Mouse (Mus musculus): Measurements from ENCODE around the gene Tmem43. TPM values are rescaled to one million over a fixed set of nuclear protein-coding genes. Genes with fewer than 3 reads are reported as not detected.

Tmem43 gene
- polyA plus RNA-seq, 1 experiment = 27.5 TPM

DNA sequence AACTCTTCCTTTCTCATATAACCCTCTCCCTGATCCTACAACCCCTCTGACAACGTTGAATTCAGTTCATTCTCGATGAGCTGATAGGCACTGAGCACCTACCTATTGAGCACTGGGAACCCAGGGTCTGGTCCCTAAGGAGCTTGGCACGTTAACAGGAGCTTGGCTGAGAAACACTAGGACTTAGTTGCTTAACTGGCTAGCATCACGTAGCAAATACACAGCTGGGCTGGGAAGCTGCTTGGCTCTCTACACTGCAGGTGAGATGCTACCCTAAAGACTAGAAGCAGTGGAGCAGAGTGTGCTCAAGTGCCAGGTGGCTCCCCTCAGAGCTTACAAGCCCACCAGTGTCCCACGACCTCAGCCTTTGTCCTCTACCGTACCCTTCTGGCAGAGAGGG, 59.2 kb downstream of the Tmem43 start:
- H3K36me3 ChIP-seq (ENCODE audit: control insufficient read depth, insufficient read depth, low read length) = no peaks in the 10 kb centered on the region
- no peaks in the 10 kb centered on the region for H3K27me3 ChIP-seq (replicated peaks; ENCODE audit: control insufficient read depth, insufficient read depth, low read length)
- TF ChIP-seq CTCF (conservative IDR thresholded peaks at IDR 0.05; ENCODE audit: insufficient read depth, insufficient read length, low read depth, low read length) (no peak), POLR2A (IDR thresholded peaks at IDR 0.05; ENCODE audit: low read depth, low read length) (no peak)
- DNase-seq = peak; percentile 33
- WGBS = 50% methylated on average over 6 of the region's 6 CpGs
- H3K4me1 ChIP-seq (ENCODE audit: control insufficient read depth, insufficient read depth, low read length) = peaks cover 18% of the 10 kb centered on the region
- no peak overlapping the region for H3K4me3 ChIP-seq (ENCODE audit: insufficient read depth, low read depth, low read length)
- H3K27ac ChIP-seq (ENCODE audit: insufficient read depth, low read depth, low read length) = peak overlapping the region; percentile 49

GRCm38 (mm10) chr6:91533359-91533758, 59.9 kb downstream of the Tmem43 start:
- peaks cover 18% of the 10 kb centered on the region for H3K4me1 ChIP-seq (ENCODE audit: control insufficient read depth, insufficient read depth, low read length)
- H3K27ac ChIP-seq (ENCODE audit: insufficient read depth, low read depth, low read length) = peak overlapping the region; percentile 83
- DNase-seq = peak; percentile 90
- H3K4me3 ChIP-seq (ENCODE audit: insufficient read depth, low read depth, low read length) = no peak overlapping the region
- H3K36me3 ChIP-seq (ENCODE audit: control insufficient read depth, insufficient read depth, low read length) = no peaks in the 10 kb centered on the region
- WGBS = 20% methylated on average over 5 of the region's 5 CpGs
- no peak for TF ChIP-seq CTCF (conservative IDR thresholded peaks at IDR 0.05; ENCODE audit: insufficient read depth, insufficient read length, low read depth, low read length)
- TF ChIP-seq POLR2A (IDR thresholded peaks at IDR 0.05; ENCODE audit: low read depth, low read length) = no peak
- H3K27me3 ChIP-seq (replicated peaks; ENCODE audit: control insufficient read depth, insufficient read depth, low read length) = no peaks in the 10 kb centered on the region

GRCm38 (mm10) chr6:91533771-91534170, 60.3 kb downstream of the Tmem43 start:
- Histone ChIP-seq H3K27me3 (replicated peaks; ENCODE audit: control insufficient read depth, insufficient read depth, low read length) (no peaks in the 10 kb centered on the region), H3K4me3 (ENCODE audit: insufficient read depth, low read depth, low read length) (no peak overlapping the region), H3K27ac (ENCODE audit: insufficient read depth, low read depth, low read length) (peak overlapping the region; percentile 83), H3K36me3 (ENCODE audit: control insufficient read depth, insufficient read depth, low read length) (no peaks in the 10 kb centered on the region), H3K4me1 (ENCODE audit: control insufficient read depth, insufficient read depth, low read length) (peaks cover 18% of the 10 kb centered on the region)
- no peak for DNase-seq
- TF ChIP-seq POLR2A (IDR thresholded peaks at IDR 0.05; ENCODE audit: low read depth, low read length) (no peak), CTCF (conservative IDR thresholded peaks at IDR 0.05; ENCODE audit: insufficient read depth, insufficient read length, low read depth, low read length) (no peak)
- 23% methylated on average over 2 of the region's 2 CpGs for WGBS

GRCm38 (mm10) chr6:91534268-91534667, 60.8 kb downstream of the Tmem43 start:
- TF ChIP-seq POLR2A (IDR thresholded peaks at IDR 0.05; ENCODE audit: low read depth, low read length) = no peak
- no peak for TF ChIP-seq CTCF (conservative IDR thresholded peaks at IDR 0.05; ENCODE audit: insufficient read depth, insufficient read length, low read depth, low read length)
- Histone ChIP-seq H3K4me3 (ENCODE audit: insufficient read depth, low read depth, low read length) (no peak overlapping the region), H3K27ac (ENCODE audit: insufficient read depth, low read depth, low read length) (peak overlapping the region; percentile 83), H3K4me1 (ENCODE audit: control insufficient read depth, insufficient read depth, low read length) (peaks cover 18% of the 10 kb centered on the region), H3K36me3 (ENCODE audit: control insufficient read depth, insufficient read depth, low read length) (no peaks in the 10 kb centered on the region), H3K27me3 (replicated peaks; ENCODE audit: control insufficient read depth, insufficient read depth, low read length) (no peaks in the 10 kb centered on the region)
- WGBS = 42% methylated on average over 4 of the region's 4 CpGs
- DNase-seq = peak; percentile 89

GRCm38 (mm10) chr6:91535231-91535630, 61.7 kb downstream of the Tmem43 start:
- Histone ChIP-seq H3K36me3 (ENCODE audit: control insufficient read depth, insufficient read depth, low read length) (no peaks in the 10 kb centered on the region), H3K27me3 (replicated peaks; ENCODE audit: control insufficient read depth, insufficient read depth, low read length) (no peaks in the 10 kb centered on the region), H3K4me1 (ENCODE audit: control insufficient read depth, insufficient read depth, low read length) (peaks cover 18% of the 10 kb centered on the region), H3K27ac (ENCODE audit: insufficient read depth, low read depth, low read length) (peak overlapping the region; percentile 63), H3K4me3 (ENCODE audit: insufficient read depth, low read depth, low read length) (no peak overlapping the region)
- no peak for DNase-seq
- TF ChIP-seq POLR2A (IDR thresholded peaks at IDR 0.05; ENCODE audit: low read depth, low read length) = no peak
- TF ChIP-seq CTCF (conservative IDR thresholded peaks at IDR 0.05; ENCODE audit: insufficient read depth, insufficient read length, low read depth, low read length) = no peak
- WGBS = 84% methylated on average over 3 of the region's 3 CpGs

- Histone ChIP-seq H3K4me3 (ENCODE audit: insufficient read depth, low read depth, low read length) (no peak overlapping the region), H3K36me3 (ENCODE audit: control insufficient read depth, insufficient read depth, low read length) (no peaks in the 10 kb centered on the region), H3K27ac (ENCODE audit: insufficient read depth, low read depth, low read length) (peak overlapping the region; percentile 72), H3K27me3 (replicated peaks; ENCODE audit: control insufficient read depth, insufficient read depth, low read length) (no peaks in the 10 kb centered on the region), H3K4me1 (ENCODE audit: control insufficient read depth, insufficient read depth, low read length) (peaks cover 18% of the 10 kb centered on the region)
- TF ChIP-seq CTCF (conservative IDR thresholded peaks at IDR 0.05; ENCODE audit: insufficient read depth, insufficient read length, low read depth, low read length) (no peak), POLR2A (IDR thresholded peaks at IDR 0.05; ENCODE audit: low read depth, low read length) (no peak)
- WGBS = 48% methylated on average over 11 of the region's 11 CpGs
- DNase-seq = peak; percentile 88
Measured at GRCm38 (mm10) chr6:91536047-91536765, 62.7 kb downstream of the Tmem43 start.

Other genes starting within 250 kb of the Tmem43 start
- gene Wnt7a, start 62.3 kb upstream of the Tmem43 start, polyA plus RNA-seq (2012; rRNA removed) = 0.03 and 0.05 TPM in 2 replicates
- gene Chchd4, start 157 bp upstream of the Tmem43 start, polyA plus RNA-seq (2012; rRNA removed) = 12.7 and 16.0 TPM in 2 replicates
- gene Xpc, start 42.2 kb downstream of the Tmem43 start, polyA plus RNA-seq (2012; rRNA removed) = 16.9 and 17.7 TPM in 2 replicates
- gene Lsm3, start 42.2 kb downstream of the Tmem43 start, polyA plus RNA-seq (2012; rRNA removed) = 23.8 and 25.5 TPM in 2 replicates
- gene Slc6a6, start 210.3 kb downstream of the Tmem43 start, polyA plus RNA-seq (2012; rRNA removed) = 277 and 336 TPM in 2 replicates